Mouse (Mus musculus) thymus, postnatal 4 days (tissue): Measurements from ENCODE around the gene Pnpla3.
A peak's percentile ranks its signal among the peaks of the same experiment; 100 is the strongest.
"Not testable (repeated sequence)": the region's sequence is repeated elsewhere in the genome, so short reads cannot be mapped to it uniquely, and the experiment has no call there.

Source experiments
- DNase-seq: peaks from one replicate; pipeline ENCODE4 v3.0.0; 2021

Gene Pnpla3

DNA sequence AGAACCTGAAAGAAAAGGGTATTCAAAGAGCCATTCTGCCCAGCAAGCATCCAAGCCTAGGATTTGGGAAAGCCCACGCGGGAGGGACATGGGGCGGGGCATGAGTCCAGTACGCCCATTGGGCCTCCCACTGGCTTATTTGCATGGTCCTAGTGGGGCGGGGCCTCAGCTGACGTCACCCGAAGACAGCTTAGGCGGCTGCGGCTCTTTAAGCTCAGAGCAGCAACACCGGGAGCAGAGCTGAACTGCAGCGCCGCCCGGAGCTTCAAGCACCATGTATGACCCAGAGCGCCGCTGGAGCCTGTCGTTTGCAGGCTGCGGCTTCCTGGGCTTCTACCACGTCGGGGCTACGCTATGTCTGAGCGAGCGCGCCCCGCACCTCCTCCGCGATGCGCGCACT is at the start of gene Pnpla3:
TSS of gene Pnpla3 (plus strand) at position 238 of the 400 bp plus-strand sequence.
- peak; percentile 78 for DNase-seq

DNA sequence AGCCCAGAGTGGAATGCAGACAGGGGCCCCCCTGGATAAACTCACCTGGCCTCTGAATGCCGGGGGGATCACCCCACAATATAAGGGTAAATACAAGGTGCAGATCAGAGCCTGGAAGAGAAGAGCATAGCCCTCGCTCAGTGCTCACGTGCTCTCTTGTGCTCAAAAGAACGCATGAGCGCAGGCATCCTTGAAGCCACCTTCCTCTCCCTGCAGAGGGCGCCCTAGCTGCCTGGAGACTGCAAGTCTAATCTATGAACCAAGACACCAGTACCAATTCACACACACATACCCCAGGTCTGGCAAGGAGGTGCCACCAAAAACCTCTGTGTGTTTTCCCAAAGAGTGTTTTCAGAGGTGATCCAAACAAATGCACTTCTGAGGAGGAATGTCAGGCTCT is 47.0 kb upstream of the Pnpla3 start:
- DNase-seq = peak; percentile 45

DNA sequence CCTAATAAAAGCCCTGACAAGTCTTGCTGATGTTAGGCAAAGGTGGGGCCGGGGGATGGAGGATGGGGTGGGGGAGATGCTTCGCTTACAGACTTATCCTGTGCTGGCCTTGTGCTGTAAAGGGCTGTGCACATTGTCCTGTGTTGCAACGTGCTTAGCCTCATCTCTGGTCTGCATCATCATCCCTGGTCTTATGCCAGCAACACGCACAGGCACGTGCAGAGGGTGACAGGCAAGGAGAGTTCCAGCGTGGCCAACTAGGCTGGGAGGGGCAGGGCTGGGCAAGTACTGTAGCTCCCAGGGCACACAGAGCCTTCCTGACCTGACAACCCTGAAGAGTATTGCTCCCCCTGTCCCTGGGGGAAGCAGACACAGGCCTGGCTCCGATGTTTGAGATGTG is 46.6 kb upstream of the Pnpla3 start:
- DNase-seq = no peak

DNA sequence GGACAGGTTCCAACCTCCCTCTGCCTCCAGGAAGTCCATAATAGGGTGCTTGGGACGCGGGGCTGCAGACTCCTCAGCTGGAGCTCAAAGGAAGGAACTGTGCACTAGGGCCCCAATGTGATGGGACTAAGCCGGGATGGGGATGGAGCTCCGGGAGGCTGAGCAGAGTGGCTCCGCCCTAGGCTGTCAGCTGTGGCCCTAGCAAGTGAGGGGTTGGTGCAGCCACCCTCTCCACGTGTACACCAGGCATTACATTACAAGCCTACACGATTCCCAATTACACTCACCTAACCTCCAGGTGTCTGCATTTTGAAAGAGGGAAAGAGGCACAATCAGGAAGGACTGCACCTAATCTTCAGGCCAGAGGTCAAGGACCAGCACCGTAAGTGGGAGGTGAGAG is 44.6 kb upstream of the Pnpla3 start, which contains the start of gene Pnpla5:
TSS of gene Pnpla5 (minus strand) at position 101 of the 400 bp plus-strand sequence.
- no peak for DNase-seq

DNA sequence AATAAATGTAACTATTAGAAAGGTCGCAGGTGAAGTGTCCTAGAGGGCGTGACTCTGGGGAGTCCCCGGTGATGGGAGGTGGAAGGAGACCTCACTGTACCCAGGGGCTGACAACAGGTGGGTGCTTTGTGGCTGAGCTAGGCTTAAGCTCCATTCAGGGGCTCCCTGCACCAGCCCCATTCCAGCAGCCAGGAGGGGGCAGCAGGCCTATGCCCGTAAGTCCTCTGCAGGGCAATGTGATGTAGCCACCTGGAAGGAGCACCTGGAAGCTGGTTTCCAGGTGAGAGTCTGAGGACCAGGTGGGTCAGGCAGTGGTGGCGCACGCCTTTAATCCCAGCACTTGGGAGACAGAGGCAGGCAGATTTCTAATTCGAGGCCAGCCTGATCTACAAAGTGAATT is 43.6 kb upstream of the Pnpla3 start:
- no peak for DNase-seq

GRCm38 (mm10) chr15:84126447-84126846 is 41.2 kb upstream of the Pnpla3 start:
- DNase-seq = no peak

GRCm38 (mm10) chr15:84126871-84127270 is 40.8 kb upstream of the Pnpla3 start:
- DNase-seq = no peak

- DNase-seq = no peak
These were observed 36.4 kb upstream of the Pnpla3 start for GRCm38 (mm10) chr15:84131096-84131786.

DNA sequence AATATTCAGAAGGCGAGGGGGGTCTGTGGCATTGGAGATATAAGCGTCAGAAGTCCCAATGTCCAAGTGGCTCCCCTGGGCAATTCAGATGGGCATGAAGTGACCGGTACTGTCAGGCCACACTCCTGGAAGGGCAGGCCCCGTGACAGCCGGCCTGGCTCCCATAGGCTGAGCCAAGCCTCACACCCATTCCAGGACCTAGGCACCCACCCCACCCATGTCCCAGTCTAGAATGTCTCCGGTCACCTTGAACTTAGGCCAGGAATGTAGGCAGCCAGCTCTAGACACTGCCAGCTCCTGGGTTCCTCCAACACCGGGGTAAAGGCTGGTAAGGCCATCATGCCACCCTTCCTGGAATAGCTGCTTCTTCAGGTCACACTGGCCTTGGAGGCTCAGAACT is 35.7 kb upstream of the Pnpla3 start:
- no peak for DNase-seq

DNA sequence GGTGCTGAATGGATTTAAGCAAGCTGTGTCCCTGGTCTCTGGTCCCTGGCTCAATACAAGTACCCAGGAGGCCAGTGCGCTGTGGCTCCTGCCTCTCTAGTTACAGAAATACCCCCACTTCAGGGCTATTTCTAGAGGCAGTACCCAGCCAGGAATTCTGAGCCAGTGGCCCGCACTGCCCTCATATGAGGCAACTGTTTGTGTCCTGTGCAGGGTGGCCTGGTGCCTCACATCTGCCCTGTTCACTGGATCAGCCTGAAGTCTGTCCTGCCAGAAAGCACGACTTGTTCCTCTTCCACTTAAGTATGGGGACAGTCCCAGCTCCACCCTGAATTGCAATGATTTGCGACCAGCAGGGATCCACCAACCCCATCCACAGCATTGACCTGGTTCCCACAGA is 34.2 kb upstream of the Pnpla3 start:
- no peak for DNase-seq

DNA sequence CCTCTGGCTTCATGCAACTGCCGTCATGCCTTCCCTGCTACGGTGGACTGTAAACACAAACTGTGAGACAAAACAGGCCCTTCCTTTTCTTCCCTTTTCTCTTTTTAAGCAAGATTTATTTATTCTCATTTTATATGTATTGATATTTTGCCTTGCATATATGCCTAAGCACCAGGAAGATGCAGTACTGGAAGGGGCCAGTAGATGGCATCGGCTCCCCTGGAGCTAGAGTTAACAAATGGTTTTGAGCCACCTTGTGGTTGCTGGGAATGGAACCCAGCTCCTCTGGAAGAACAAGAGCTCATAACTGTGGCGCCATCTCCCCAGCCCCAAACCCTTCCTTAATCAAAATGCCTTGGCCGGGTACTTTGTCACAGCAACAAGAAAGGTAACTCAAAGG is 32.2 kb upstream of the Pnpla3 start:
- peak; percentile 76 for DNase-seq

- DNase-seq = no peak
These were observed 30.9 kb upstream of the Pnpla3 start for GRCm38 (mm10) chr15:84136473-84137415.

DNA sequence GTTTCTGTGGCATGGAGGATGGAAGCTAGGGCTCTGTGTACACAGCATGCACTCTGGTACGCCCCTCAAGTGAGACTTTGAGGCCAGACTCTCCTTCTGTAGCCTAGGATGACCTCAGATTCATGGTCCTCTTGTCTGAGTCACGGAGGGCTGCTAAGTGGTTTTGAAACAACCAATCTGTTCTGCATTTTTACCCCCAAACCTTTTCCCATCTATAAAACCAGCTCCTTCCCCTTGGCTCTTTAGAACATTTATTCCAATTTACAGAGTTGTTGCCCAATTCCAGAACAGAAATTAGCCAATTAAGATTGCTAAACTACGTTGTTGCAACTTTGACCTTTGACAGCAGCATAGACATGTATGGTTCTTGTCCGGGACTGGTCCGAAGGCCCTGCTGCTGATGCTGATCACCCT is 28.0 kb upstream of the Pnpla3 start:
- DNase-seq = no peak

- no peak for DNase-seq
These were observed 27.5 kb upstream of the Pnpla3 start for GRCm38 (mm10) chr15:84140109-84140508.

- no peak for DNase-seq
These were observed 26.7 kb upstream of the Pnpla3 start for GRCm38 (mm10) chr15:84140929-84141328.

- no peak for DNase-seq
These were observed 11.5 kb upstream of the Pnpla3 start for GRCm38 (mm10) chr15:84156158-84156557.

DNA sequence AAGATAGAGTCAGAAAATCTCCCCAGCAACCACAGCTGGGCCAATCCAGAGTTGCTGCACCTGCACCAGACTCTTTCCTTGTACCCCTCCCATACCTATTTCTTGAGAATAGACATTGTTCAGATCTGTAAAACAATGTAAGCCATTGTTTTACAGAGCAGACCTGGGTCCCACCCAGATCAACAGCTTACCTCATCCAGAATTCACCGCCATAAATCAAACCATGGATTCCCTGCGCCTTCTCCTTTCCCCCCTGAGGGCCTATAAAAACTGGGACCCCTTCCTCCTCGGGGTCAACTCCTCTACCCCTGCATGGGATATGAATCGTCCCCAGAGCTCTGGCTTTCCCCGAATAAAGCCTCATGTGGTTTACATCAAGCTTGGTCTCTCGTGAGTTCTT is 10.1 kb upstream of the Pnpla3 start:
- DNase-seq = not testable (repeated sequence)

GRCm38 (mm10) chr15:84161871-84162270 is 5.8 kb upstream of the Pnpla3 start:
- no peak for DNase-seq

GRCm38 (mm10) chr15:84166818-84167217 is 819 bp upstream of the Pnpla3 start:
- DNase-seq = no peak

DNA sequence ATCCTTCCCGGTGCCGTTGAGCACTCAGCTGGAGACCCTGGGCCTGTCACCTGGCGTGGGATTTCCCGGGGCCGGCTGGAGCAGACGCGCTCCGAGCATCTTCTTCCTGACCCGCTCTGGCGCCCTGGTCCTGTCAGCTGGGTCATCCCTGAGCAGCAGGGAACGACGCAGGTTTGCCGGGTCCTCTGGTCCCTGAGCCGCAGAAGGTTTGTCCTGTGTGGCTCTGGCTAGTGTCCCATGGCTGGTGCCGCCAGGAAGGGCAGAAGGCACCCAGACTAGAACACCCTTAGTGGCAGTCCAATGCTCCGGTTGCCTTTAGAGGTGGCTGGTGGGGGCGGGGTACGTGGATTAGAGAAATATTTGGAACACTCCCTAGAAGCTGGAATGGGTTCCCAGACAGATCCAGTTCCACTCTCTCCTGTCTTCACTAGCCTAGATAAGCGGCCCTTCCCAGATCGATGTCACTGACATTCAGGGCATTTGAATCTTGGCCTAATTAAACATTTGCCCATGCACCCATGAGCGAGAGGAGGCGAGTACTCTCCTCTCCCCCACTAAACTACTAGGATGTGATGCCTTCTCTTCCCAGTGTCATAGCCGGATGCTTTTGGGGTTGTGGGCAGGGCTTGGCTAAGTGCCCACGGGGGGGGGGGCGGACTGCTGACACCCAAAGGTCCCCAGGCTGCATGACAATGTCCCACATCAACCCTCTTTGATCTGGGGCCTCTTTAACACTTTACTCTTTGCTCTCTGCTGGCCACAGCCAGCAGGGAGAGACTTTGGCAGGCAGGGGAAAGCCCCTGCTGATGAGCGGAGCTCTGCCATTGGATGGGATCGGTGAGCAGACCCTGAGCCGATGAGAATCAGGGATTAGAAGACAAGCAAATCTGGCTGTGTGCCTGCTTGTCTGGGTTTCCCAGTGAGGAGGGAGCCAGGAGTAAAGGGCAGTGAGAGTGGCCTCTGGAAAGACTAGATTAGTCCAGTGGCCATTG is 829 bp downstream of the Pnpla3 start:
- no peak for DNase-seq

DNA sequence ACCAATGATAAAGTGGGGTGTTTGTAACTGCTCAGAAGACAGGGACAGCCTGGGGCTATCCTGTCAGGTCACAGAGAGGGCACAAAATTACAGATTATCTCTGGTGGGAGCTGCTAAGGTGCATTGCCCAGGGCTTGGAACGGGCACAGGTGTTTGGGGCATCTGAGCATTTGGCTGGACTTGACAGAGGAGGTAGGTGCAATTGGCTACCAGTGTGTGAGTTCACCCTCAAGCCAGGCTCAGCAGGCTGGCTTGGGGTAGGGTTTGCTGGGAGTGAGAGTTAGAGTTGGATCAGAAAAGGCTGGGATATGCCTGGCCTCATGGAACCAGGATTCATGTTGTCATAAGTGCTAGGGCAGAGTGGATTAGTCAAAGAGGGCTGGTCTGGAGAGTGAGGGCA is 1.9 kb downstream of the Pnpla3 start:
- no peak for DNase-seq

- no peak for DNase-seq
These were observed 3.5 kb downstream of the Pnpla3 start for GRCm38 (mm10) chr15:84171166-84171565.

DNA sequence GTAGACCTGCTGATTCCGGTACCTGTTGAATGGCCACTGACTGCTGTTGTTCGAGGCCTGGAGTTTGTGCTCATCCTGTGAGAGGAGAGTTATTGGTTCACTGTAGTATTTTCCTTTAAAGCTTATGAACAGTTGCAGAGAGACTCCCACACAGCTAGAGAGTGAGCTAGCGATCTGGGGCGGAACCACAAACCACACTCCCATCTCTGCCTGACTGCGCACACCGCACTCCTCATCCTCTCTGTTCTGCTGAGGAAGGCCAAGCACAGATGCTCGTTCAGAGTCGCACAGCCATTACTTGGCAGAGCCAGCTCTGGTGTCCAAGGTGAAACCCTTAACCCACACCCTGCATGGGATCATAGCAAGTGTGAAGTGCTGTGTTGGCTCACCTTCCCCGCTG is 11.1 kb downstream of the Pnpla3 start:
- no peak for DNase-seq
